Mouse (Mus musculus): ENCODE measurements around the gene Pnpt1.

Pnpt1 gene

GRCm38 (mm10) chr11:29130385-29131355, at the start of gene Pnpt1:
TSS of gene Pnpt1 (plus strand) at chr11:29130744.
- peak; percentile 92 to 93 for DNase-seq

GRCm38 (mm10) chr11:29092403-29092802, 38.1 kb upstream of the Pnpt1 start:
- DNase-seq = no peak

GRCm38 (mm10) chr11:29098926-29099325, 31.6 kb upstream of the Pnpt1 start:
- no peak for DNase-seq

DNA sequence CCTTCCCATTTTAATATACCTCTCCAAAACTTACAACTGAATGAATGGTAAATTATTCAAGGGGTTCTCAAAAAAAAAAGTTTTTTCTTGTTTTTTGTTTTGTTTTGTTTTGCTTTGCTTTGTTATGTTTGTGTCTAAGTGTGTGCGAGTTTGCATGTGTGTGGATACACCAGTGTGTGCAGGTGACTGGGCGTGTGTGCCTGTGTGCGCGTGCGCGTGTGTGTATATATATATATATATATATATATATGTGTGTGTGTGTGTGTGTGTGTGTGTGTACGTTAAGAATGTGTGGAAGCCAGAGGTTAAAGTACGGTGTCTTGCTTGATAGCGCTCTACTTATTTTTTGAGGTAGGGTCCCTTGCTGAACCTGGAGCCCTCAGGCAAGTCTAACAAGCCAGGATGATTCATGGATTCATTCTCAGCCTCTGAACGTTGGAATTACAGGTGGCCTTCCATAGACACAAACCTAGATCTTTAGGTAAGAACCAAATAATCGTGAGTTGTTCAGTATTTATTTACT, 621 bp upstream of the Pnpt1 start:
- peak in 1 of 2 experiments; percentile 2 for DNase-seq

DNA sequence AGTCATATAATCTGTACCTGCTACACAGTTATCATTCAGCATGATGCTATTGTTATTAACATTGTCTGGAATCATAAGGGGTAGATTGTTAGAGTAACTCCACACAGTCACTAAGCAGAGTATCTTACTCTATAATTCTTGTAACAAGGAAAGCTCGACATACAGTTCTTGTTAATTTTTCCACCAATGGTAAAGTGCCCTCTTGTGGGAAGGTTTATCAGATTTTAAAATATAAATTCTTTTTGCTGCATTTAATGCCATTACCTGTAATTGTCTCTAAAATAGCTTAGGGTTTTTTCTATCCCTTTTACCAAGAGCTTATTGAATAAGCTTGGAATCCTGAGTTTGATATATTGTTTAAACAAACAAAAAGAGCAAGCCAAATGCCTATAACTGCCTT, 10.1 kb downstream of the Pnpt1 start:
- no peak for DNase-seq

GRCm38 (mm10) chr11:29148901-29149300, 18.4 kb downstream of the Pnpt1 start:
- DNase-seq = no peak

GRCm38 (mm10) chr11:29163569-29163968, 33.0 kb downstream of the Pnpt1 start:
- no peak for DNase-seq

GRCm38 (mm10) chr11:29171959-29172391, 41.4 kb downstream of the Pnpt1 start:
- peak; percentile 74 for DNase-seq

DNA sequence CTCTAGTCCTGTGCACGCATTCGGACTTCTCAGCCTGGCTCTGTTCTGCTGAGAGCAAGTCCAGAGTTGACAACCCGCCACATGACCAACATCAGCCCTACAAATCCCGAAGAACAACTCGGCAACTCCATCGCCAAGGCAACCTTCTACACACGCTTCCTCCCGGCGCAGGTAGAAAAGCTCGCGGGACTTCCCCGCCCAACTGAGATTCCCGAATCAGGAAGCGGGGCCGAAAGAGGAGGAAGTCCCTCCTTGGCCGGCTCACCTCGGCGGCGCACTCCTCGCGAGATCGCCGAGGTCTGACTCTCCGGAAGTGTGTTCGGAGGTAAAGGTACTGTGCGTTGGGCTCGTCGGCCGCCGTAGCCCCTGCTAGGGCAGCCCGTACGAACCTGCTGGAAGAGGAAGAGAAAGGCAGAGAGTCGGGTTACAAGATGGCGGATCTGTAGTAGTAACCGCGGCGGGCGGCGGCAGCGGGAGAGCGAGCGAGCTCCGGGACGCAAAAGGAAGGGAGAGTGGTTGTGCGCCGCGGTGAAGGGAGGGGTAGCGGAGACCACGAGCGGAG, 42.1 kb downstream of the Pnpt1 start, which contains the start of gene Ppp4r3b:
TSS of gene Ppp4r3b (plus strand) at position 328 of the 562 bp plus-strand sequence.
- DNase-seq = peak; percentile 99

GRCm38 (mm10) chr11:29173125-29173631, 42.6 kb downstream of the Pnpt1 start:
- DNase-seq = peak; percentile 50 to 65

GRCm38 (mm10) chr11:29173706-29174436, 43.3 kb downstream of the Pnpt1 start:
- DNase-seq = no peak

DNA sequence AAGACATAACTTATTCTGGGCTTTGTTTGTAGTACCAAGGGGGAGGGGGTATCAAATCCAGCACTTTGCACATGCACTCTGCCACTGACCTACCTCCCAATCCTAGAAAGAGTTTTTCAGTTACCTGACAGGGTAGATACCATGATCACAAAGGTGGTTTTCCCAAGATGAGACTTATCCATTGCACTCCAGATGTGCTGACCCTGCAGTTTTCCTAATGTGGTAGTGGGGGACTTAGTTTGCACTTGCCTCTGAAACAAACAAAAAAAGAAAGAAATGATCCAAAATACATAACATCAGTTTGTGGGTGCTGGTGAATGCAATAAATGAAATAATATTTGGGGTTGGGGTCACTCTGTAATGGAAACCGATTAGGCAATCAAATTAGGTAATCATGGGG, 48.8 kb downstream of the Pnpt1 start:
- DNase-seq = no peak

- no peak for DNase-seq
Measured at GRCm38 (mm10) chr11:29180657-29181056, 50.1 kb downstream of the Pnpt1 start.

- no peak for DNase-seq
Measured at GRCm38 (mm10) chr11:29181751-29182150, 51.2 kb downstream of the Pnpt1 start.

DNA sequence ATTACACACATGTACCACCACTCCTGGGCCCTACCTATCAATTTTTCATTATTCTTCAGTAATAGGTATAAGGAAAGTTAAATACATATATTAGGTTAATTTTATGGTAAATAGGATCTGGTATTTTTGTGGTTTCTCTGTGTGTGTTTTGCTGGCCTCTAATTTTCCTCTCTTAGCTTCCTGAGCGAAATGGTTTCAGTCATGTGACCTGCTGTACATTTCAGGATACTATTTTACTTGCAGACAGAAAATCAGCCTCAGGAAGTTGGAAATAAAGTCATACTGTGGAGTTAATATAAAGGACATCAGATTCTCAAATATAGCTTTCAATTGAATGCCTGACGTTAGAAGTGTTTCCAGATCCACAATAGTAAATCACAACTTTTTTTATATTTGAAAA, 58.4 kb downstream of the Pnpt1 start:
- DNase-seq = no peak

DNA sequence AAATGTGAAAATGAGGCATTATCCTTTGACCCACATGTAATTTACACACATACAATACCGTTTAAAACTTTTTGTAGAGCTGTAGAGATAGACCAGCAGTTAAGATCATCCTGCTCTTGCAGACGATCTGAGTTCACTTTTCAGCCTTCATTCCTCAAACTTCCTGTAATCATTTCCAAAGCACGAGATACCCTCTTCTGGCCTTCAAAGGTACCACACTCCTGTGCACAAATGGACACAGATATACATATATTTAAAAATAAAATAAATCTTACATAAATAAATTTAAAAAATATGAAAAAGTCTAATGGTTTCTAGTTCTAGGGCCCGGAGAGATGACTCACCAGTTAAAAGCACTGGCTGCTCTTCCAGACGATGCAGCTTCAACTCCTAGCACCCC, 73.1 kb downstream of the Pnpt1 start:
- no peak for DNase-seq

DNA sequence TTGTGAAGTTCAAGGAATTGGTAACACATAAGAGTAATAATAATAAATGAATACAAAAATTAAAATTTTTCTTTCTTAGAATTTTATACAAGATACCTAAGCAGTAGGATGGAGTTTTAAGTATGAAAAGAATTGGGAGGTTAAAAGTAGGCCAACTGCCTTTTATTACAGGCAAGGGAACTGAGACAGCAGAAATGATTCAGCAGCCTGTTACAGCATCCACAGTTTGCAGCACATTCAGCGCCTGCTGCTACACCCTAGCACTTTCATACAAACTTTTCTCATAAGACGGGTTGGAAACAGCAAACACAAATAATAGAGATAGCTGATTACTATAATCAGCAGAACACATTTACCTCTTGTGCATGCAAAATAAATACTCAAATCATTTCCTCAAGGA, 79.2 kb downstream of the Pnpt1 start:
- DNase-seq = no peak
